Comparison of ENCODE assay signal across 8 mouse cellular contexts in genomic region chr3:62159031-62159430, GRCm38 (mm10).
DNase-seq lines count a peak whose midpoint lies in the region; ATAC-seq and TF ChIP-seq lines count a peak whose summit lies in the region.

No protein-coding gene starts in this region.

- peak; percentile 98 for ATAC-seq in forebrain, embryonic 12.5 days (ENCODE audit: low FRiP score)
- ATAC-seq in hindbrain, embryonic 13.5 days (ENCODE audit: low FRiP score), result peak; percentile 96
- ATAC-seq in limb, embryonic 14.5 days (ENCODE audit: low FRiP score, low read depth), result peak; percentile 98
- peak; percentile 95 for ATAC-seq in midbrain, embryonic 15.5 days (replicated peaks)

- no peaks in the 10 kb centered on the region for H3K27me3 ChIP-seq in forebrain, embryonic 12.5 days
- no peaks in the 10 kb centered on the region for H3K27me3 ChIP-seq in hindbrain, embryonic 13.5 days
- no peaks in the 10 kb centered on the region for H3K27me3 ChIP-seq in limb, embryonic 14.5 days (ENCODE audit: control insufficient read depth, insufficient read depth, low read length)
- H3K27me3 ChIP-seq in midbrain, embryonic 15.5 days (replicated peaks), result no peaks in the 10 kb centered on the region

- 60% methylated on average over 22 of the region's 22 CpGs for WGBS in forebrain, embryonic 12.5 days
- WGBS in hindbrain, embryonic 13.5 days, result 64% methylated on average over 22 of the region's 22 CpGs
- WGBS in limb, embryonic 14.5 days, result 53% methylated on average over 22 of the region's 22 CpGs
- 57% methylated on average over 22 of the region's 22 CpGs for WGBS in midbrain, embryonic 15.5 days

- H3K9me3 ChIP-seq in forebrain, embryonic 12.5 days, result peaks cover 16% of the 10 kb centered on the region
- peaks cover 17% of the 10 kb centered on the region for H3K9me3 ChIP-seq in hindbrain, embryonic 13.5 days
- peaks cover 16% of the 10 kb centered on the region; the same call in 1 of the 2 replicates for H3K9me3 ChIP-seq in limb, embryonic 14.5 days (ENCODE audit: control insufficient read depth, low read length)
- peaks cover 8% of the 10 kb centered on the region; the same call in 1 of the 2 replicates for H3K9me3 ChIP-seq in midbrain, embryonic 15.5 days

- no peak for TF ChIP-seq POLR2A in limb, embryonic 14.5 days (IDR thresholded peaks at IDR 0.05; ENCODE audit: borderline replicate concordance, extremely low read depth, insufficient read depth, insufficient read length)

- H3K4me2 ChIP-seq in forebrain, embryonic 12.5 days, result no peak overlapping the region
- H3K4me2 ChIP-seq in hindbrain, embryonic 13.5 days, result no peak overlapping the region
- H3K4me2 ChIP-seq in limb, embryonic 14.5 days (replicated peaks; ENCODE audit: low read depth, low read length, severe bottlenecking), result no peak overlapping the region
- no peak overlapping the region for H3K4me2 ChIP-seq in midbrain, embryonic 15.5 days

- no peak overlapping the region for H3K9ac ChIP-seq in forebrain, embryonic 12.5 days
- no peak overlapping the region for H3K9ac ChIP-seq in hindbrain, embryonic 13.5 days
- no peak overlapping the region for H3K9ac ChIP-seq in limb, embryonic 14.5 days (ENCODE audit: low read depth, low read length, severe bottlenecking)
- H3K9ac ChIP-seq in midbrain, embryonic 15.5 days, result no peak overlapping the region

- DNase-seq in ovary, postnatal 36 days (ENCODE audit: low spot score), result peak; percentile 22
- DNase-seq in ovary, adult 18-20 months (ENCODE audit: low spot score), result no peak
- peak; percentile 43 for DNase-seq in c-Kit-positive CD71-negative TER-119-negative erythroid progenitor cells, embryonic 14.5 days (ENCODE audit: low read depth)
- DNase-seq in limb, embryonic 14.5 days (ENCODE audit: low spot score), result peak; percentile 66
- DNase-seq in thymus, postnatal 10 days (ENCODE audit: low spot score in 2 of 2), result peak; percentile 25 to 82

- H3K4me3 ChIP-seq in forebrain, embryonic 12.5 days (replicated peaks), result no peak overlapping the region
- H3K4me3 ChIP-seq in hindbrain, embryonic 13.5 days, result no peak overlapping the region
- H3K4me3 ChIP-seq in limb, embryonic 14.5 days (replicated peaks; ENCODE audit: low read length), result no peak overlapping the region
- no peak overlapping the region for H3K4me3 ChIP-seq in midbrain, embryonic 15.5 days

- H3K36me3 ChIP-seq in forebrain, embryonic 12.5 days (replicated peaks), result no peaks in the 10 kb centered on the region
- H3K36me3 ChIP-seq in hindbrain, embryonic 13.5 days, result no peaks in the 10 kb centered on the region
- no peaks in the 10 kb centered on the region for H3K36me3 ChIP-seq in limb, embryonic 14.5 days (ENCODE audit: control insufficient read depth, insufficient read depth, low read length)
- no peaks in the 10 kb centered on the region for H3K36me3 ChIP-seq in midbrain, embryonic 15.5 days (replicated peaks)

- H3K4me1 ChIP-seq in forebrain, embryonic 12.5 days, result no peaks in the 10 kb centered on the region
- no peaks in the 10 kb centered on the region for H3K4me1 ChIP-seq in hindbrain, embryonic 13.5 days (replicated peaks)
- H3K4me1 ChIP-seq in limb, embryonic 14.5 days (ENCODE audit: control insufficient read depth, insufficient read depth, low read length), result no peaks in the 10 kb centered on the region
- no peaks in the 10 kb centered on the region for H3K4me1 ChIP-seq in midbrain, embryonic 15.5 days

- no peak overlapping the region for H3K27ac ChIP-seq in forebrain, embryonic 12.5 days
- no peak overlapping the region for H3K27ac ChIP-seq in hindbrain, embryonic 13.5 days
- H3K27ac ChIP-seq in limb, embryonic 14.5 days (replicated peaks; ENCODE audit: low read depth, low read length), result no peak overlapping the region
- no peak overlapping the region for H3K27ac ChIP-seq in midbrain, embryonic 15.5 days
